Mouse (Mus musculus) T-helper 1 cell (primary cell): ENCODE results near the gene Nrg4.
"Not testable (repeated sequence)": the region's sequence is repeated elsewhere in the genome, so short reads cannot be mapped to it uniquely, and the experiment has no call there.

Experiments
- in situ Hi-C: fragments of 300-600 bp; cut with MboI, MseI; formaldehyde crosslinking; loops from one replicate; pipeline ENCODE4 v1.15.1; 2025; ENCODE audit warnings: high pct_unique_total_duplicates

Gene Nrg4

DNA sequence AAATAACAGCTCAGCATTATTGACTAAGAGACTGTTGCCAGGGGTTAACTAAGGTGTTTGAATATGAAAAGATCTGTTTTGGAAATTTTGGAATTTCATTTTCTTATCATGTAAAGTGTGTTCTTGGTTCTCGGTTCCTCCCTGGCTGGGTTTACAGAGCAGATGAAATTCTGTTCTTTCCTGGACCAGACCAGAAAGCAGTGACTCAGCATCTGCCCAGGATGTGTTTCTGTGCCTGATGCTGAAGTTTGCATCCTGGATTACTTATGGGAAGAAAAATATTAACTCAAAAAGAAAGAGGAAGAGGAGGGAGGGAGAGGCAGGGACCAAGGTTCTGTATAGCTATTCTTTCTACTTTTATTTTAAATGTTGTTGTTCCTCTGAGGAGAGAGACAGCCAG is 72.8 kb downstream of the Nrg4 start:
- in situ Hi-C loops = no loop called here

DNA sequence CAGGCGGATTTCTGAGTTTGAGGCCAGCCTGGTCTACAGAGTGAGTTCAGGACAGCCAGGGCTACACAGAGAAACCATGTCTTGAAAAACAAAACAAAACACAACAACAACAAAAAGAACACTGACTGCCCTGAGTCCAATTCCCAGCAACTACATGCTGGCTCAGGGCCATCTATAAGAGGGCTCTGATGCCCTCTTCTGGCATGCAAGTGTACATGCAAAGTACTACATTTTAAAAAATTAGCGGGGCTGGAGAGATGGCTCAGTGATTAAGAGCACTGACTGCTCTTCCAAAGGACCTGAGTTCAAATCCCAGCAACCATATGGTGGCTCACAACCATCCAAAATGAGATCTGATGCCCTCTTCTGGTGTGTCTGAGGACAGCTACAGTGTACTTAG is 74.5 kb downstream of the Nrg4 start:
- in situ Hi-C loops = not testable (repeated sequence)

DNA sequence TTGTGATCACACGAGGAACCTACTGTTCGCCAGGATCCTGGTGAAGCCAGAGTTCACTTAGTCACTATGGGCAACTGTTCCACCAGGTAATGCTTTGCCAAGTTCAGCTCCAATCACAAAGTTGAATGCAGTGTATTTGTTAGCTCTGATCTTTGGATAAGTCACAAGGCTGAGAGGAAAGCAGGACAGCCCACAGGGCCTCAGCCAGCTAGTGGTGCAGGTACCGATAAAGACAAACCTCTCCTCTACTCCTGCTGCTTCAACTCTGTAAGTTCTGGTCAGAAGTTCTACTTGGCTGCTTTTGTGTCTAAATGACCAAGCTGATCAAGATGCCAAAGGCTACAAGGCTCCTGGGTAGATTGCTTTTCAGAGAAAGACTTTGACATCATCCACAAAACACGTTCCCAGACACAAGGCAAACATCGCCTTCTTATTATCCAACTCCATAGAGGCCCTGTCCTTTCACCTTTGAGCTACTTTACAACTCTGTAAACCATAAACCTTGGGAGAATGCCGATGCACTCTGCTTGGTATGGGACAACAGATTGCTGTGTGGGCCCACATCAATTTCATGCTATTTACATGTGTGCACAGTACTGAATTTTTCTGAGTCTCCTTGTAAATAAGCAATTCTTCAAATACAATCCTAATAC is 75.9 kb downstream of the Nrg4 start:
- in situ Hi-C loops = no loop called here

DNA sequence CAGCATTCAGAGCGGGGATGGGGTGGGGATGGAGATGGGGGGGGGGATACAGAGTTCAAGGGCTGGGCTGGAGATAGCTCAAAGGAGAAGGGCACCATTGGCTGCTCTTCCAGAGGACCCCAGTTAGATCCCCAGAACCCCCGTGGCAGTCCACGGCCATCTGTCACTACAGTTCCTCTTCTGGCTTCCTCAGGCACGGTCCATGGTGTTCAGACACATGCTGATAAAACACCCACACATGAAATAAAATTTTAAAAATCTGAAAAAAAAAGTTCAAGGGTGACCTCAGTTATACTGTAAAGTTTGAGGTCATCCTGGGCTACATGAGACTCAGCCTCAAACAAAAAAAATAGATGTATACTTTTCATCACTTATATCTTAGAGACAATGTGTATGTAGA is 78.2 kb downstream of the Nrg4 start:
- in situ Hi-C loops = no loop called here

DNA sequence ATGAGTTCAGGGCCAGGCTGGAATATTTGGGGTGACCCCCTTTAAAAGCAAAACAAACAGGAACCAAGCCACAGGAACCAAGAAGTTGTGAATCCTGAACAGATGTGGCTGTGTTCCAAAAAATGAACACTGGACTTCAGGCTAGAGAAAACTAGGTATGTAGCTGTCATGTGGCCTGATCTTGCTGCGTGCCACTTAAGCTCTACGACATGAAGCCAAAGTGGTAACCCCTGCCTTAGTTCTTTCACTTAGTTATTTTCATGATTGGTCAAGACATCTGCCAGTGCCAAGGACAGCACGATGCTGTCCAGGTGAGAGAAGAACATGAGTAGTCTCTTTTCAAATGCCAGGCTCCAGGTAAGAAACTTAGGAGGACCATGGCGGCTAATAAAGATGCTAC is 79.7 kb downstream of the Nrg4 start:
- in situ Hi-C loops = no loop called here

DNA sequence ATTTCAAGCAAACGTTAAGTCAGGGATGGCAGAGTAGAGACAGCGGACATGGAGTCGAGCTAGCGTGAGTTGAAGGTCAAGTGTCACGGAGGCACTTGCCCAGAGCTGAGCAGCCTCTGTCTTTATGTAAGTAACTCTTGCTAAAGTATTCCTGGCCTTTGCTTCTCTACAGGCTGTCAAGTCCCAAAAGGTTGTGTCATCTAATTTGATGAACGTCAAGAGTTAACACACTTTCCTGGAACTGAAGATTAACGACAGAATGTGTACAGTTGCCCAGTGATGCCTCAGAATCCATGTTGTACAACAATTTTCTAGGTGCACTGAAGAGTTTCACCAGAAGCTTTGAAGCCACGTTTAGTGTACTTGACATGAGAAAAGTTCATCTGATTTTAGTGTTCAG is 80.2 kb downstream of the Nrg4 start:
- in situ Hi-C loops = no loop called here

DNA sequence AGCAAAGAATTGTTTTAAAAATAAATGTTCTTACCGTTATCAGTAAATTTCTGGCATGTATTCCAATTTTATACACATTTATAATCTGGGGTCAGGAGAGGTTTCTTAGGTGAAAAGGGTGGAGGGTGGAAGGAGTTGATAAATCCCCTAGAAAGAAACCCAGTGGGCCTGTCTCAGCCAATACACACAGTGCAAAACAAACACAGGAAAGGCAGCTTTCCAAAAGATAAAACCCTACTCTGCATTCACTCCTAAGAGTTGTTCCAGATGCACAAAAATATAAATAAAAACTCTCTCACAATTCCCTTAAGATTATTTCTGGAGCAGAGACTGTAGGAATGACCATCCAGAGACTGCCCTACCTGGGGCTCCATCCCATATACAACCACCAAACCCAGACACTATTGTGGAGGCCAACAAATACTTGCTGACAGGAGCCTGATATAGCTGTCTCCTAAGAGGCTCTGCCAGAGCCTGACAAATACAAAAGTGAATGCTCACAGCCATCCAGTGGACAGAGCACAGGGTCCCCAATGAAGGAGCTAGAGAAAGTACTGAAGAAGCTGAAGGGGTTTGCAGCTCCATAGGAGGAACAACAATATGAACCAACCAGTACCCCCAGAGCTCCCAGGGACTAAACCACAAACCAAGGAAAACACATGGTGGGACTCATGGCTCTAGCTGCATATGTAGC is 81.4 kb downstream of the Nrg4 start:
- in situ Hi-C loops = not testable (repeated sequence)

DNA sequence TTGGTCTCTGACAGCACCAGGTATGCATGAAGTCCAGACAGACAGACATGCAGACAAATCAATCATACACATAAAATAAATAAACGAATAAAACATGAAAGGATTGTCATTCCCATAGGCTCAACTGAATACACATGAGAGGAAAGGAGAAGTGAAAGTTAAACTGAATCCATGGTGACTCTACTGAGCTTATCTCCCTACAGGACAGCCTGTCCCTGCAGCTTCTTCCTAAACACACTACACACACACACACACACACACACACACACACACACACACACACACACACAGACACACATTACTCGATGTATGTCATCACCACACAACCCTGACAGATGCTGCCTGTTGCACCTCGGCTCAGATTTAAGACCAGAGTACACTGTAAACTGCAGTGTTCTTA is 82.6 kb downstream of the Nrg4 start:
- in situ Hi-C loops = no loop called here

DNA sequence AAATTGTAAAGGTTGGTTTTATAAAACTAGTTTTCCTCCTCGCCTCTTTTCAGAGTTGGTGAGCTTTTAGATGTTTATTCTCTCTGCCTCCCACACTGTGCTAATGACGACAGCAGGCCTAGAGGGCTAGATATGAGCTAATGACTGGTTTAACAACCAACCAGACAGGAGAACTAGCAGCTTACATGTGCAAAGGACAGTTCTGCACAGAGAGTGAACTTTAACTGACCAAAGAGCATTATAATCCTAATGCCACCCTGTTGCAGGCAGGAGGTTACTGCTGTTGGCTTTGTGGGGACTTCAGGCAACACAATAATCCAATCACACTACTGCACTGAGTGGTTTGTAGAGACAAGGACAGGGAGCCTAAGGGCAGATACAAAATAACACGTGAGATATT is 83.4 kb downstream of the Nrg4 start:
- in situ Hi-C loops = no loop called here

DNA sequence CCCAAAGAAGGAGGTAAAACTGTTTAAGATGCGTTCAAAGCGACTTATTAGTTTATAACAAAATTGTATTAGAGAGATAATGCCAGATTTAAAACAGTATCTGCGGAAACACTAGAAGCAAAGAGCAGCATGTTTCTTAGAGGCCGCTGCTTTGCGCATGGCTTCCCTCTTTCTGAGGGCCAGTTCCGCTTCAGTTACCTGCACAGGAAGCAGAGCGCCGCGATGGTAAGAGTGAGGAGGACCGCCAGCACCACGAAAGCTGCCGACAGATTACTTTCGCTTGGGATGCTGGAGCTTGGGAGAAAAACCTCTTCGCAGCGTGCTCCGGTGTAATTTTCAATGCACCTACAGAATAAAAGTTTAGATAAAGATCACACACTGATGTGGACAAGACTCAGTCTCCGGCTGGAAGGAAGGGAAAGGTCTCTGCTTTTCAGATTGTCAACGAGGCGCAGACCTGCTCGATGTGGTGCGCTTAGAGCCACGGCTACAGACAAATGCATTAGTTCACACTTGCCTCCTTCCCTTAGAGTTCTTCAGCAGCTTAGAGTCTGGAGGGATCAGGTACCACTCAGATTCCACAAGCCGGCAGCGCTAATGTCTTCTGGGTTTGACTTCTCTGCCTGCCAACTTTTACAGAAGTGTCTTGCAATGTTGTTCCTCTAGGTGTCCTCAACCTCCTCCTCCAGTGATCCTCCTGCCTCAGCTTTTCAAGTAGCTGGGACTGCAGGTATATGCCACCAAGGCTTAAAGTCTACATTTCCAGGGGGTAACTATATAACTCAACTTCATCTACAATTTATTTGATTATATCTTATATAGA is 84.6 kb downstream of the Nrg4 start:
- in situ Hi-C loops = no loop called here

DNA sequence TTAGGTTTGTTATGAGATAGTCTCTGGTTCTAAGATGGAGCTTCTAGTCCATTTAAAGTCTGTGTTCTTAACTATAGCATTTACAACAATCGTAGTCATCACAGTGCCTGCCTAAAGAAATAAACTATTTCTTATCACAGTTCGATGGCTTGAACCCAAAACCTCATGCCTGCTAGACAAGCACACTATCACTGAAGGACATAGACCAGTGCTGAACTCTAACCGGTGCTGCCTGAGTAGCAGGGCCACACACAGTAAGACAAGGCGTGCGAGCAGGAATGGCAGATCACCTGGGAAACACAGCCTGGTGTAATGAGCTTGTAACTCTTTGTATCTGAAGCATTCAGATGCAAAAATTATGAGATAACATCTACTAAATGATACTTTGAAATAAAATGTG is 85.8 kb downstream of the Nrg4 start:
- in situ Hi-C loops = no loop called here

DNA sequence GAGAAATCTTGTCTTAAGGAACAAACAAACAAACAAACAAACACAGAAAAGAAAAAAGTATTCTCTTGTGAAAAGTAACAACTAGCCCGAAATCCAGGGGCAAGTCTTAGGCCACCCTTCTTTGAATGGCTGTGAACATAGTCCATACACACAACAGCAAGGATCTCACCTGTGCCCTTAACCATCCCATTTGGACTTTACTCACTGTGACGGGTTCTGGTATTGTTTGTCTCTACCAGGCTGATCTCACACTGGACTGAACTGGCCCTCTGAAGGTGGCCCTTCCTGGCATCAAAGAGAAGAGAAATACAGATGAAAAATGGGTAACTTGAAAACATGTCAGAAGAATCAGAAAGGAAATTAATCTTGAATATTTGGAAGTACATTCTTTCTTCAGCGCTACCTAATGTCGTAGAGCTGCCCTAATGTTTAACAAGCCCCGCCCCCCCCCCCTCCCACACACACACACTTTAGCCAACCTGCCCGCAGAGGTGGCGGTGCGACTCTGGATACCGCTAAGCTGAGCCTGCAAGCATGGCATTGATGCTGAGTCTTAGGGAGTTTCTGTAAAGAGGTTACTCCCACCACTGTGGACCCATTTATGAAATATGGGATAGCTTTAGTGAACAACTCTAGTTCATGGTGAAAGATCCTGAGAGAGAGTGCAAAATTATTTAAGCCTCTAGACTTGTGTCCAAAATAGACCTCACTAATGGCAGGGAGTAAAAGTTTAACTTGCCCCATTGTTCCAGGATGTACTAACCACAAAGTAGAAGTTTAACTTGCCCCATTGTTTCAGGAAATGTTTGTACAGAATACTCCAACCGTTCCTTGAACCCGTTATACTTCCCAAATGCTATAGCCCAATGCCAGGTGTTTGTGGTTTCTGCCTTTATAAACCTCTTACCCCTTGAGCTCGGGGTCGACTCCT is 90.1 kb downstream of the Nrg4 start:
- in situ Hi-C loops = no loop called here

DNA sequence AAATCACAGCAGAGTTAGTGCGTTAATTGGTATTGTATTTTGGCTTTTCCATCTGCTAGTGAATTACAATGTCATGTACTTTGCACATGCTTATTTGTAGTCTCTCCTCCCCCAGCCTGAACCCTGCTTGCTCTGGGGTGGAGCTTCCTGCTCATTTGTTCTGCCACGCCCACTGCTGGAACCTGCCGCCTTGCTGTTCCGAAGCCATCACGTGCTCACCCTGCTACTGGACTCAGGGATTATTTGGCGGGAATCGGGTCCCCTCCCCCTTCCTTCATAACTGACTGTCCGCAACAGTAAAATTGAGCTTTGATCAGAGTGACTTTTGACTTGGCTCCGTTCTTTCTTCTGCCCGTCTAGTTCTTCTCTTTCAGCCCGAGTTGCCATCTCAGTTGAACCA is 93.6 kb downstream of the Nrg4 start:
- in situ Hi-C loops = not testable (repeated sequence)

DNA sequence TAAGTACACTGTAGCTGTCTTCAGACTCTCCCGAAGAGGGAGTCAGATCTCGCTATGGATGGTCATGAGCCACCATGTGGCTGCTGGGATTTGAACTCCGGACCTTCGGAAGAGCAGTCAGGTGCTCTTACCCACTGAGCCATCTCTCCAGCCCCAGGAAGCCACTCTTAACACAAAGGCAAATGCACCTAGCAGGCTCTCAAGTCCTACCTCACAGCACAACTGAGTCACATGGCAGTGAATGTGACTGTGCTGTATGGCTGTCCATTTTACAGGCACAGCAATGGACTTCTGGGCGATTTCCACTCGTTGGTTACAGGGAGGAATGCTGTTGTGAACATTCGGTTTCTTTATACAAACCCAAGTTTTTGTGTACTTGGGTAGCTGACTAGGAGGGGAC is 94.1 kb downstream of the Nrg4 start:
- in situ Hi-C loops = no loop called here

DNA sequence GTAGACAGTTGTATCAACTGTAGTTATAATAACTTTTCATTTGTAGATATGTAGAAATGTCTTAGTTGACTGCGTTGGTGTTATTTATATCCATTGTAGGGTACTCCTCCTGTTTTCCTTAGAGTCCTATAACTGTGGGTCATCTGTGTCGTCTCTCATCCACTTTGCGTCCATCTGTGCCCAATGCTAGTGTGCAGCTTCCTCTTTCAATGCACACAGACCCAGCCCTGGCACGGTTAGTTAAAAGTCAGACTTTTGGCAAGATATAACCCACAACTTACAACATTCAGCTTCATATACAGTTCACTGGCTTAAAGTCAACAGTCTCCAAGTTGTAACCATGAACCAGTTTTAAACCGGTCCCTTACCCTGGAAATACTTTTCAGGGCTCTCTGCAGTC is 94.5 kb downstream of the Nrg4 start:
- in situ Hi-C loops = no loop called here

DNA sequence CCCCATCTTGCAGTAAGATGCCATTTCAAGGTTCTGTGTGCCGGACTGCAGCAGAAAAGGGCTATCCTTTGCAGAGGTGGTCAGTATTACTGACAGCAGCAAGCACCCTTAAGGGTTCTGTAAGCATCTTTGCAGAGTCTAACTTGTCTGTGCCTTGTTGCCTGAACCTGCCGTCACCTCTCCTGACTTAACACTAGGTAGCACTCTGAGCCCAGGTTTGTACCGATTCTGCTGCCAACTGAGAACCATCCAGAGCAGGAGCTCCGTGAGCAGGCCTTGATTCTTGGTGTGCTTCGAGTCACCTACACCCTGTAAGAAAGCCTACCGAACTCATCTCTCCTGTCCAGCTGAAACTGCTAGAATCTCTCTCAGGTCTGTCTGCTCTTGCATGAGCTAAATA is 95.1 kb downstream of the Nrg4 start:
- in situ Hi-C loops = no loop called here

DNA sequence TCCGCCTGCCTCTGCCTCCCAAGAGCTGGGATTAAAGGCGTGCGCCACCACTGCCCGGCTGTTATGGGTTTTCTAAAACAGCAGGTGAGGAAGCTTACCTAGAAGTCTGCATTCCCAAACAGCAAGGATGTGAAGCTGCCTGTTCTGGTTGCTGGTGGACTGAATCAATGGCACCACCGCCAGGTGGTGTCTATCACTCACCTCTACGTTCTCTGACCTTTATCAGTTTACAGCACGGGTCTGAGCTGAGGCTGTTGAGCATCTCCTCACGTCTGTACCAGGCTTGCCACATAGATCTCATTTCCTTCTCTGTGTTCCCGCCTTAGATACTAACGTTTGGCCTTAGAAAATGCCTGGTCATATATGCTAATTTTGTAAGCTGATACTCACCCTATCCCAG is 97.6 kb downstream of the Nrg4 start:
- in situ Hi-C loops = no loop called here

DNA sequence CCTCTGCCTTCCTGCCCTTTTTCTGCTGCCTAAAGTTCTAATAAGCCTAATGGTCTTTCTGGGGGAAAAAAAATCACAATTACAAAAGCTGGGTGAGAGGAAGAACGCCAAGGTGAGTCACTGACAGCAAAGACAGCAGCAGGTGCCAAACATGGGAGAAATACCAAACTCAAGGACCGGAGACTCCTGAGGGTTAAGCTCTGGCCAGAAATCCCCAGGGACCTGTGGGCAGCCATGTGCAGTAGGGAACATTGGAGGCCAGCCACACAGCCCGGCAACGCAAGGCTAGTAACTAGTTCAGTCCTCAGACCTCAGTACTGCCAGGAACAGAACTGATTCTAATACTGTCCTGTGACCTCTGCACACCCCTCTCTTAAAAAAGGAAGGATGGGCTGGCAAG is 98.5 kb downstream of the Nrg4 start:
- in situ Hi-C loops = no loop called here

DNA sequence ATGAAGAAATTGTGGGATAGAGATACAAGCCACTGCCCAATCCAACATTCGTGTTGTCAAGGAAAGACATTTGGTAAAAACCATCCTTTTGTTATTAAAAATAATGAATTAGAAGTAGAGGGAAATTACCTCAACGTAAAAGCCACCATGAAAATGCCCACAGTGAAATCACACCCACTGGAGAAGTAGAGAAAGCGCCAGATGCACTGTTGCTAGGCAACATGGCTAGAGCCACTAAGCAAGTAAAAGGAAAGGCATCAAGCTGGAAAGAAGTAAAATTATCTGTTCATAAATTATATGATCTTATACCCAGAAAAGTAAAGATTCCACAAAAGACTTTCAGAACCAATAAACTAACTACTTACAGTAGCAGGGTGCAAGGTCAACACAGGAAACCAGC is 100.4 kb downstream of the Nrg4 start:
- in situ Hi-C loops = no loop called here

DNA sequence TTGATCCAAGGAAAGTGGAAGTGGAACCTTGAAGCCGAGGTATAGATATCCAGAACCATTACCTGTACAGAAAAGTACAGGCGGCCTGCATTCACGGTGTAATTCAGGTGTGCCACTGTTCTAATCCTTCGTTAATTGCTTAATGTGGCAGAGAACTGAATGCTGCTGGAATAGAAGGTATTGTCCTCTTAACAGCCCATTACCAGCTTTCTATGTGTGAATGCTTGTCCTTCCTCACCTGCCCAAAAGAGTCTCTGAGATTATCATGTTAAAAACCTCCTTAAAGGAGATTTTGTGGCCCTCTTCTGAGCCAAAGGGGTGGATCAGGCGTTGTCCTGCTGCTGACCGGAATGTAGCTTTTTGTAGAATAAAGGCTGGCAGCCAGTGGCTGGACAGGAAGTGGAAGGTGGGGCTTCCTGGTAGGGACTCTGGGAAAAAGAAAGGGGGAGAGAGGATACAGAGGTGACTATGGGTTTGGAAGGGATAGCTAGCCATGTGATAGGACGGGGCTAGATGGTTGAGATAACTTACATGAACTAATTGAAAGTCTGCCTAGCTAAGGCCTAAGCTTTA is 101.4 kb downstream of the Nrg4 start:
- in situ Hi-C loops = no loop called here

DNA sequence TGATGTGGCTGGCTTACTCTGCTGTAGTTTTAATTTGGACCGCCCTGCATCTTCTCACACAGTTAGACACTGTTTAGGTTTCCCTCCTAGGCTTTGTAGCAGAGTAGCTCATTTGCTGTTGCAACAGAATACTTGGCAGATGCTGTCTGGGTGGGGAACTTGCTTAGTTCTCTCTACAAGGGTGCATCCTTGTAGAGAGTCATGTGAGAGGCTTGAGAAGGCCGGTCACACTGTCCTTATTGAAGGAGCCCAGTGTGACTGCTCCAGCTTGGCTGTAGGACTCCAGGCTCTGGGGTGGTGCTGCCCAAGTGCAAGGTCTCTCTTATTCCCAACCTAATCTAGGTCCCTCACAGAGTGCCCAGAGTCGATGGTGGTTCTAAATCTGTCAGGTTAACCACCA is 109.3 kb downstream of the Nrg4 start:
- in situ Hi-C loops = loop anchor here (10.0 kb wide), 1 partner anchor 547 kb away; no protein-coding TSS in a partner anchor
